Mouse (Mus musculus): ENCODE data around the gene Syt12. TPM values are rescaled to one million over a fixed set of nuclear protein-coding genes. Genes with fewer than 3 reads are reported as not detected.
A peak's percentile ranks its signal among the peaks of the same experiment; 100 is the strongest.

Gene Syt12
- 1.8 and 2.2 TPM in 2 replicates for polyA plus RNA-seq (2015; fragmentation: Nextera tagmentation; extraction: Ambion mirVana)

DNA sequence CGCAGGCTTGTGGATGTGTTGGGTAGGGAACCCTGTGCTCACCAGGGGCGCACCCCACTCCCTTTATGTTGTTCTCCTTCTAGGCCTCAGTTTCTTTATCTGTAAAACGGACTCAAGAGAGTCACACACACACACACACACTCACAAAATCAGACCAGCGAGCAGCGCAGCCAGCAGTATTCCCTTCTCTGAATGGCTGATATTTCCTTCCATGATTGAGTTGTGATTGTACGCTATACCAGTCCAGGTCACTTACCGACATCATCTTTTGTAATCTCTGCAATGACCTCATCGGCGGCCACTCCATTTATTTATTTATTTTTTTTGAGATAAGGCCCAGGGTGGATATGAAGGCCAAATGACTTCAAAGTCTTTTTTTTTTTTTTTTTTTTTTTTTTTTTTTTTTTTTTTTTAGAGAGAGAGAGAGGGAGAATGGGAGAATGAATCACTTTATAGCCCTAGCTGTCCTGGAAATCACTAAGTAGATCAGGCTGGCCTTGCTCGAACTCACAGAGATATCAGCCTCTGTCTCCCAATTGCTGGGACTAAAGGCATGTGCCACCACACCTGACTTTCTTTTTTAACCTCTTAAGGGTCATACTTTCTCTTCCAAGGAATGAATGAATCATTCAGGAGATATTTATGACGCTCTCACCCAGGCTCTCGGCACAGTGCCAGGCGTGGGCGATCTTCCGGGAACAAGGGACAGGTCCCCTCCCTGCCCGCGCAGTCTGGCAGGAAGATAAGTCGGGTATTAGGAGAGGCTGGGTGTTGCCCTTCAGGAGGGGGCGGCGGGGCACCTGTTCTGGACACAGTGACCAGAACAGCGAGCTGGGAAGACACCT lies at the start of gene Syt12:
Gene Syt12, minus strand, starts transcription at position 103 of the 845 bp plus-strand sequence.
- Histone ChIP-seq H3K9ac (replicated peaks; ENCODE audit: low read depth, low read length) (peak within 1 kb of the TSS; percentile 59), H3K4me3 (replicated peaks; ENCODE audit: low read length) (peak within 1 kb of the TSS; percentile 49), H3K27ac (ENCODE audit: low read length) (no peak within 1 kb of the TSS), H3K4me1 (replicated peaks; ENCODE audit: control insufficient read depth, insufficient read depth, low read length) (peaks cover 6% of the 10 kb centered on the region), H3K4me2 (ENCODE audit: low read length) (peak within 1 kb of the TSS; percentile 89), H3K27me3 (replicated peaks; ENCODE audit: control insufficient read depth, insufficient read depth, low read length) (peaks cover 19% of the 10 kb centered on the region), H3K36me3 (ENCODE audit: control insufficient read depth, insufficient read depth) (no peaks in the 10 kb centered on the region), H3K9me3 (ENCODE audit: control insufficient read depth, low read length) (no peaks in the 10 kb centered on the region)
- 31% methylated on average over 21 of the region's 21 CpGs for WGBS
- ATAC-seq, result no peak

DNA sequence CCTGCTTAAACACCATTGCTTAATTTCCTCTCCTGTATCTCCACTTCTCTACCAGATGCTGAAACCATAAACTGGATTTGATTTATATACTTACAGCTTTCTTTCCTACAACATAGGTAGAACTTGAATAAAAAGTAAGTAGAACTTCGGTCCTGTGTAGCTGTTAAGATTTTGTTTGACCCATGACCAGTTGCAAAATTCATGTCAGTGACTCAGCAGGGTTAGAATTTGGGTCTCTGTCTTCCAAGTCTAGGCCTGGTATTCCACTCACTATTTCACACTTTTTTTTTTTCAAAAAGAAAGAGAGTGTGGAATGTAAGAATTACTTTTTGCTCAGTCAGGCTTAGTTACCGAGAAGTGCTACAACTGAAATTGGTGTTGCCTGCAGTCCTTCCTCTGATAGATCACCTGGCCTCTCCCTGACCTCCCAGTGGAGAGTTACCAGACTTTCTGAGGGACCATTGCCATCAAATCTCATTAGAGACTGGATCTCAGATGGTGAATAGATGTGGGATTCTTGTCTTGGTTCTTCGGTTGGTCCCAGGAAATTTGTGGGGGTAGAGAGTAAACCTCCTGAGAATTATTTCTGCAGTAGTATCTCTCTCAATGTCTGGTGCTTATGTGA lies 44.3 kb upstream of the Syt12 start:
- WGBS, result 91% methylated on average over 3 of the region's 3 CpGs
- Histone ChIP-seq H3K9me3 (ENCODE audit: control insufficient read depth, low read length) (no peaks in the 10 kb centered on the region), H3K36me3 (ENCODE audit: control insufficient read depth, insufficient read depth) (no peaks in the 10 kb centered on the region), H3K4me2 (ENCODE audit: low read length) (no peak overlapping the region), H3K27ac (ENCODE audit: low read length) (no peak overlapping the region), H3K27me3 (replicated peaks; ENCODE audit: control insufficient read depth, insufficient read depth, low read length) (no peaks in the 10 kb centered on the region), H3K4me1 (replicated peaks; ENCODE audit: control insufficient read depth, insufficient read depth, low read length) (no peaks in the 10 kb centered on the region), H3K4me3 (replicated peaks; ENCODE audit: low read length) (no peak overlapping the region), H3K9ac (replicated peaks; ENCODE audit: low read depth, low read length) (no peak overlapping the region)
- ATAC-seq, result no peak

DNA sequence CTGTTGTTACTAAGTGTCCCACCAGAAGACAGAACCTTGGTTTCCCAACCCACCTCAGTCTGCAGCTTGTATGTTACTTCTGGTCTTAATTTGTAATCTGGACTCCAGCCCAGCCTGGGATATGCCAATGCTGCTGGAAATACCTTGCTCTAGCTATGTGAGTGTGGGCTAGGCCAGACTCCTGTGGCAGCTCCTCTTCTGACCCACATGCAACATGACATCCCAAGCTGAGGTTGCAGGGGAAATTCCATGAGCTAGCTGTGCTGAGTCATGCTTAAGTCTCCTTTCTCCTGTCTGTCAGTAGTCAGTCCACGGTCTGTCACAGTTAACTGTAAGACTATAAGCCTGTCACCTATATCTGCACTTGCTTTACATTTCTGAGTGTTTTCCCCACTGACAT lies 40.2 kb upstream of the Syt12 start:
- WGBS, result 68% methylated on average over 1 of the region's 1 CpGs
- Histone ChIP-seq H3K27ac (ENCODE audit: low read length) (no peak overlapping the region), H3K4me1 (replicated peaks; ENCODE audit: control insufficient read depth, insufficient read depth, low read length) (no peaks in the 10 kb centered on the region; the same call in 1 of the 2 replicates), H3K36me3 (ENCODE audit: control insufficient read depth, insufficient read depth) (no peaks in the 10 kb centered on the region), H3K9ac (replicated peaks; ENCODE audit: low read depth, low read length) (no peak overlapping the region), H3K4me2 (ENCODE audit: low read length) (no peak overlapping the region), H3K4me3 (replicated peaks; ENCODE audit: low read length) (no peak overlapping the region), H3K27me3 (replicated peaks; ENCODE audit: control insufficient read depth, insufficient read depth, low read length) (no peaks in the 10 kb centered on the region), H3K9me3 (ENCODE audit: control insufficient read depth, low read length) (no peaks in the 10 kb centered on the region)
- no peak for ATAC-seq

DNA sequence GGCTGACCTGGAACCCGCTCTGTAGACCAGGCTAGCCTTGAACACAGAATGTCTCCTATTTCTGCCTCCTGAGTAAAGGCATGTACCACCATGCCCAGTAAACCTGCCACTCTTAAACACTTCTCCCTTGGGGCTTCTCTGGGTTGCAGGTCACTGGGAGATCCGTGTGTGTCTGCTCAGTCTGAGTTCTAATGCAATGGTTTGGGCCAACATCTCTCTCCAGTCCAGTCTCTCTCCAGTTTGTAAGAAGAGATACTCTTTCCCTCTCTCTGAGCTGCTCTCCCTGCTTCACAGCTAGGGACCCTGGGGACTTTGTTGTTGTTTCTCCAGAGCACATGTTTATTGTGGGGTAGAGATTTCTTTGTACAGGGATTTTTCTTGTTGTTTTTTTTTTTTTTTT lies 39.0 kb upstream of the Syt12 start:
- no peak for ATAC-seq
- Histone ChIP-seq H3K4me1 (replicated peaks; ENCODE audit: control insufficient read depth, insufficient read depth, low read length) (no peaks in the 10 kb centered on the region; the same call in 1 of the 2 replicates), H3K9ac (replicated peaks; ENCODE audit: low read depth, low read length) (no peak overlapping the region), H3K27me3 (replicated peaks; ENCODE audit: control insufficient read depth, insufficient read depth, low read length) (no peaks in the 10 kb centered on the region), H3K9me3 (ENCODE audit: control insufficient read depth, low read length) (no peaks in the 10 kb centered on the region), H3K27ac (ENCODE audit: low read length) (no peak overlapping the region), H3K4me3 (replicated peaks; ENCODE audit: low read length) (no peak overlapping the region), H3K36me3 (ENCODE audit: control insufficient read depth, insufficient read depth) (no peaks in the 10 kb centered on the region), H3K4me2 (ENCODE audit: low read length) (no peak overlapping the region)
- 68% methylated on average over 2 of the region's 2 CpGs for WGBS

GRCm38 (mm10) chr19:4515746-4516145 lies 38.5 kb upstream of the Syt12 start:
- H3K4me1 ChIP-seq (replicated peaks; ENCODE audit: control insufficient read depth, insufficient read depth, low read length), result peaks cover 5% of the 10 kb centered on the region
- no peak overlapping the region for H3K4me2 ChIP-seq (ENCODE audit: low read length)
- no peak overlapping the region; the same call in 1 of the 2 replicates for H3K9ac ChIP-seq (replicated peaks; ENCODE audit: low read depth, low read length)
- H3K36me3 ChIP-seq (ENCODE audit: control insufficient read depth, insufficient read depth), result no peaks in the 10 kb centered on the region
- H3K4me3 ChIP-seq (replicated peaks; ENCODE audit: low read length), result no peak overlapping the region
- ATAC-seq, result no peak
- 39% methylated on average over 2 of the region's 2 CpGs for whole genome bisulfite sequencing
- H3K9me3 ChIP-seq (ENCODE audit: control insufficient read depth, low read length), result no peaks in the 10 kb centered on the region
- no peak overlapping the region for H3K27ac ChIP-seq (ENCODE audit: low read length)
- no peaks in the 10 kb centered on the region for H3K27me3 ChIP-seq (replicated peaks; ENCODE audit: control insufficient read depth, insufficient read depth, low read length)

DNA sequence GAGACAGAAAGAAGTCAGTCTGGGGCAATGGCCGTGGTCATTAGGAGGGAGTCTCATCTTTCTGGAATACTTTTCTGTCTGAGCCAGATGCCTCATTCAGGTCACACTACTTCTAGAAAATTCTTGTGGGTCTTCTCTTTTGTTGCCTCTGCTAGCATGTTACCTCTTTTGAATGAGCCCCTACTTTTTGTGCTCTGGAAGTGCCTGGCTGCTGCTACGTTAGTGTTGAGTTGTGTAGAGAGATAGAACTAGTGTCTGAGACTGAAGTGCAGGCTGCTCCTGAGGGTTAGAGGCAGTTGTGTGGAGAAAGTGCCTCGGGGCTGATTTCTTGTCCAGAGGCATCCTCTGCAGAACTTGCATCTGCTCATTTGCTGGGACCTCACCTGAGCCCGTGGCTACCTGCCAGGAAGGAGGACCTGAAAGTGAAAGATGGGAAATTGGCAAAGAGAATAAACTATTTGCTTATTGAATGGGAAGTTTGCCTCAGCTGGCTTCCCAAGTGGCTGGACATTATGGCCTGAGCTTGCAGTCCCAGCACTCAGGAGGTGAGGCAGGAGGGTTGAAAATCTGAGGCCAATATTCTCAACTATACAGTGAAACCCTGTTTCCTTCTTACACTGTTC lies 36.1 kb upstream of the Syt12 start:
- Histone ChIP-seq H3K4me3 (replicated peaks; ENCODE audit: low read length) (no peak overlapping the region), H3K9ac (replicated peaks; ENCODE audit: low read depth, low read length) (no peak overlapping the region), H3K36me3 (ENCODE audit: control insufficient read depth, insufficient read depth) (no peaks in the 10 kb centered on the region), H3K27ac (ENCODE audit: low read length) (no peak overlapping the region), H3K9me3 (ENCODE audit: control insufficient read depth, low read length) (no peaks in the 10 kb centered on the region), H3K4me1 (replicated peaks; ENCODE audit: control insufficient read depth, insufficient read depth, low read length) (peaks cover 8% of the 10 kb centered on the region), H3K4me2 (ENCODE audit: low read length) (no peak overlapping the region), H3K27me3 (replicated peaks; ENCODE audit: control insufficient read depth, insufficient read depth, low read length) (no peaks in the 10 kb centered on the region)
- WGBS, result 65% methylated on average over 4 of the region's 4 CpGs
- ATAC-seq, result no peak

DNA sequence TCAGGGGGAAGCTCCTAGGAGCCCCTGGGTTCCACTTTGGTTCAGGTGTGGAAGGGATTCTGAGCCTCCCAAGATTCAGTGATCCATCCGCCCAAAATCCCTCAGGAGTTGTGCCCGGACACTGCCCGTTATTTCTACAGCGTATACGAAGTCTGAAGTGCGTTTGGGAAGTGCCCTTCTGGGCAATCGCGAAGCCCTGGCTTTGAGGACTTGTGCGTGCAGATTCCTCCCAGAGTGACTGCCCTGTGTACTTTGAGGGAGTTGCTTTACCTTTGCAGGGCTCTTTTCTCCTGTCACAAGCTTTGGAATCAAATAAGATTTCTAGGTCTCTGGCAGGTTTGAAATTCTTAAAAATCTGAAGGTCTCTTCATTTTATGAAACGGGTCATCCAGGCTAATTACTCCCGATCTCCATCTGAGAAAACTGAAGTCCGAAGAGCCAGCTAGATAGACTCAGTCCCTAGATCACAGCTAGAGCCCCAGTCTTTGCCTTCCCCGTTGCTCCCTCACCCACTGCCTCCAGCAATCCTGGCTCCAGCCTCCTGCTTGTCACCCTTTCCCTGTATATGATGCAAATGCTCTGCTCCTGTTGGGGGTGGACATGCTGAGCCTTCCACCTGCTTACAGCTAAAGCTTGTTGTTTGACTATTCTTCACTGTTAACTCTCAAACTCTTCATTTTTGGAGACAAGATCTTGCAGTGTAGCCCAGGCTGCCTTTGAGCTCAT lies 34.0 kb upstream of the Syt12 start:
- Histone ChIP-seq H3K4me2 (ENCODE audit: low read length) (peak overlapping the region; percentile 70), H3K4me1 (replicated peaks; ENCODE audit: control insufficient read depth, insufficient read depth, low read length) (peaks cover 8% of the 10 kb centered on the region), H3K9ac (replicated peaks; ENCODE audit: low read depth, low read length) (no peak overlapping the region; the same call in 1 of the 2 replicates), H3K27ac (ENCODE audit: low read length) (no peak overlapping the region), H3K36me3 (ENCODE audit: control insufficient read depth, insufficient read depth) (no peaks in the 10 kb centered on the region), H3K4me3 (replicated peaks; ENCODE audit: low read length) (peak overlapping the region; percentile 76), H3K27me3 (replicated peaks; ENCODE audit: control insufficient read depth, insufficient read depth, low read length) (no peaks in the 10 kb centered on the region), H3K9me3 (ENCODE audit: control insufficient read depth, low read length) (no peaks in the 10 kb centered on the region)
- no peak for ATAC-seq
- 8% methylated on average over 13 of the region's 13 CpGs for WGBS

DNA sequence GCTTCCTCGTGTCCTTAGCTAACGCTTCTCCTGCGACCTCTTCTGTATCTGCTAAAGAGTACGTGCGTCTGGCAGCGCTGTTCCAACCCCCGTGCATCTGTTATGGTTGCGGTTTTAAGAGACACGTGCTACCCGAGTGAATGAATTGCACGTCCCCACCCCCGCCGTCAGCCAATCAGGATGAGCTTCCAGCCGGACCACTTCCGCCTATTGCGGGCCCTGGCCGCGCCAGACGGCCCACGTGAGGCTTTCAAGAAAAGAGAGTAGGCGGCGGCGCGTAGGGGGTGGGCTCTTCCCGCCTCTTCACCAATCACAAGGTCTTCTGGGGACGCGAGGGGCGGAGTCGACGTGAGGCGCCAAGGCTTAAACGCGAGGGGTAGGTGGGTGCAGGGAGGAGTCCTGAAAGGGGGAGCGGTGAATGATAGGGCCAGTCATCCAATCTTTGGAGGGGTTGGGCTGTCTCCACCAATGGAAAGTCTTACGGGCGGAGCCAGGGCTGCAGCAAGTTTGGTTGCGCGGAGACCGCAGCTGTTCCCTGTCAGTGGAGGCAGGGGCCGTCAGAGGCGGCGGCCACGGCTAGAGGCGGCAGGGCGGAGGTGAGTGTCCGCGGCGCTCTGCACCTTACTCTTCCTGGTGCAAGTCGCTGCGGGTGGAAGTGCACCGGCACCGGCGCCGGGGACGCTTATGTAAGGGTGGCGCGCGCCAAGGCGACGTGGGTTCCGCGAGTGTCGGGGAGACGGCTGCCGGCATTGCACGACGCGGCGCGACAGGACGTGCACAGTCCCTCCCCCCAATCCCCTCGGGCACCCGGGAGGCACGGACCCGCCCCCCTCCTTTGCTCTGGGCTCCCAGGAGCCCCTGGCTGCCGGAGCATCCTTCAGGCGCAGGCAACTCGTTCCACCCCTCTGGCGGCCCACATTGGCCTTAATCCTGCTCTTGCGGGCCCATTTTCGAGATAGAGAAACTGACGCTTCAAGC lies 33.0 kb upstream of the Syt12 start, which contains the start of gene Pcx:
Gene Pcx, plus strand, starts transcription at position 487 of the 978 bp plus-strand sequence.
- Histone ChIP-seq H3K36me3 (ENCODE audit: control insufficient read depth, insufficient read depth) (no peaks in the 10 kb centered on the region), H3K4me2 (ENCODE audit: low read length) (peak within 1 kb of the TSS; percentile 90), H3K4me3 (replicated peaks; ENCODE audit: low read length) (peak within 1 kb of the TSS; percentile 76), H3K4me1 (replicated peaks; ENCODE audit: control insufficient read depth, insufficient read depth, low read length) (peaks cover 8% of the 10 kb centered on the region), H3K27ac (ENCODE audit: low read length) (no peak within 1 kb of the TSS), H3K9me3 (ENCODE audit: control insufficient read depth, low read length) (no peaks in the 10 kb centered on the region), H3K9ac (replicated peaks; ENCODE audit: low read depth, low read length) (peak within 1 kb of the TSS; percentile 59), H3K27me3 (replicated peaks; ENCODE audit: control insufficient read depth, insufficient read depth, low read length) (no peaks in the 10 kb centered on the region)
- ATAC-seq, result peak; percentile 100
- WGBS, result under 1% methylated on average over 81 of the region's 82 CpGs

Measured in forebrain, embryonic 16.5 days (tissue).